Mouse (Mus musculus): Measurements from ENCODE around the gene Icam1. TPM values are rescaled to one million over a fixed set of nuclear protein-coding genes. Genes with fewer than 3 reads are reported as not detected.
"Not testable (repeated sequence)": the region's sequence is repeated elsewhere in the genome, so short reads cannot be mapped to it uniquely, and the experiment has no call there.

The Icam1 gene
- total RNA-seq, 2 experiments from 2014 or later = 7.7 to 9.6 TPM

- intact Hi-C loops (cut with DNase I) = no loop called here
- no peak for DNase-seq (ENCODE audit: low spot score)
These were observed 19.8 kb downstream of the Icam1 start for GRCm38 (mm10) chr9:21035586-21035985.

- intact Hi-C loops (cut with DNase I) = no loop called here
- DNase-seq (ENCODE audit: low spot score) = no peak
These were observed 20.4 kb downstream of the Icam1 start for GRCm38 (mm10) chr9:21036161-21036560.

GRCm38 (mm10) chr9:21036666-21037065, 20.9 kb downstream of the Icam1 start:
- no peak for DNase-seq (ENCODE audit: low spot score)
- intact Hi-C loops (cut with DNase I) = no loop called here

GRCm38 (mm10) chr9:21037481-21037891, 21.7 kb downstream of the Icam1 start:
- no peak for DNase-seq (ENCODE audit: low spot score)
- intact Hi-C loops (cut with DNase I) = no loop called here

- no peak for DNase-seq (ENCODE audit: low spot score)
- intact Hi-C loops (cut with DNase I) = no loop called here
These were observed 24.0 kb downstream of the Icam1 start for GRCm38 (mm10) chr9:21039779-21040178.

- DNase-seq (ENCODE audit: low spot score) = no peak
- intact Hi-C loops (cut with DNase I) = no loop called here
These were observed 25.5 kb downstream of the Icam1 start for GRCm38 (mm10) chr9:21041308-21041707.

GRCm38 (mm10) chr9:21043563-21043962, 27.8 kb downstream of the Icam1 start:
- intact Hi-C loops (cut with DNase I) = no loop called here
- DNase-seq (ENCODE audit: low spot score) = no peak

- DNase-seq (ENCODE audit: low spot score); intact Hi-C loops (cut with DNase I): not testable (repeated sequence)
These were observed 29.0 kb downstream of the Icam1 start for GRCm38 (mm10) chr9:21044785-21045184.

GRCm38 (mm10) chr9:21045235-21045634, 29.4 kb downstream of the Icam1 start:
- intact Hi-C loops (cut with DNase I) = no loop called here
- DNase-seq (ENCODE audit: low spot score) = no peak

GRCm38 (mm10) chr9:21051578-21051977, 35.8 kb downstream of the Icam1 start:
- no peak for DNase-seq (ENCODE audit: low spot score)
- intact Hi-C loops (cut with DNase I) = no loop called here

- no peak for DNase-seq (ENCODE audit: low spot score)
- intact Hi-C loops (cut with DNase I) = no loop called here
These were observed 47.1 kb downstream of the Icam1 start for GRCm38 (mm10) chr9:21062928-21063327.

- DNase-seq (ENCODE audit: low spot score) = no peak
- intact Hi-C loops (cut with DNase I) = no loop called here
These were observed 51.4 kb downstream of the Icam1 start, which contains the start of gene Zglp1 for GRCm38 (mm10) chr9:21067006-21067684. Gene Zglp1, minus strand, starts transcription at chr9:21067093.

GRCm38 (mm10) chr9:21072641-21073040, 56.9 kb downstream of the Icam1 start:
- no peak for DNase-seq (ENCODE audit: low spot score)
- intact Hi-C loops (cut with DNase I) = loop anchor here (5.0 kb wide), 1 partner anchor 65 kb away; no protein-coding TSS in a partner anchor

GRCm38 (mm10) chr9:21073044-21073840, 57.5 kb downstream of the Icam1 start, which contains the start of the genes Gm49373 and Fdx1l:
Gene Gm49373, minus strand, starts transcription at chr9:21073096.
Gene Fdx1l, minus strand, starts transcription at chr9:21073614.
- DNase-seq (ENCODE audit: low spot score) = peak; percentile 78
- intact Hi-C loops (cut with DNase I) = loop anchor here (5.0 kb wide), 1 partner anchor 64 kb away; no protein-coding TSS in a partner anchor

GRCm38 (mm10) chr9:21074173-21074572, 58.4 kb downstream of the Icam1 start:
- DNase-seq (ENCODE audit: low spot score) = no peak
- intact Hi-C loops (cut with DNase I) = loop anchor here (5.0 kb wide), 1 partner anchor 63 kb away; no protein-coding TSS in a partner anchor

- intact Hi-C loops (cut with DNase I) = no loop called here
- no peak for DNase-seq (ENCODE audit: low spot score)
These were observed 59.8 kb downstream of the Icam1 start for GRCm38 (mm10) chr9:21075625-21076024.

Small RNAs within 50 kb of the gene (microRNA-seq; reads per million reads assigned to microRNA genes)
- gene Mir1900 (not detected), gene Mir7082 (not detected)

Other genes with a start within 250 kb of the Icam1 start
- gene Col5a3, start 200.9 kb upstream of the Icam1 start, total RNA-seq (2021) = 10 to 100 TPM; 26.1 to 30.2 TPM
- gene Rdh8, start 197.5 kb upstream of the Icam1 start, total RNA-seq (2021) = not detected
- 1 to 10 TPM; 4.0 to 4.2 TPM for gene A230050P20Rik, start 147.3 kb upstream of the Icam1 start, total RNA-seq (2021)
- 1 to 10 TPM; 3.2 to 3.3 TPM for gene Angptl6, start 136.3 kb upstream of the Icam1 start, total RNA-seq (2021)
- gene Ppan, start 127.8 kb upstream of the Icam1 start, total RNA-seq (2021) = 1 to 10 TPM; 7.0 to 9.5 TPM
- gene Eif3g, start 117.4 kb upstream of the Icam1 start, total RNA-seq (2021) = 100 to 1,000 TPM in 1 of 2 experiments, 10 to 100 TPM in 1; 97.8 to 100 TPM
- 10 to 100 TPM; 12.4 to 12.7 TPM for gene Dnmt1, start 56.1 kb upstream of the Icam1 start, total RNA-seq (2021)
- gene S1pr2, start 39.2 kb upstream of the Icam1 start, total RNA-seq (2021) = 1 to 10 TPM; 4.2 to 6.7 TPM
- 100 to 1,000 TPM; 143 to 144 TPM for gene Mrpl4, start 13.2 kb upstream of the Icam1 start, total RNA-seq (2021)
- under 1 TPM; 0.26 to 0.64 TPM for gene Icam4, start 13.4 kb downstream of the Icam1 start, total RNA-seq (2021)
- gene Icam5, start 16.1 kb downstream of the Icam1 start, total RNA-seq (2021) = not detected
- not detected for gene Zglp1, start 51.1 kb downstream of the Icam1 start, total RNA-seq (2021)
- gene Gm49373, start 57.1 kb downstream of the Icam1 start, total RNA-seq (2021) = under 1 TPM in 1 of 2 experiments, not detected in 1; 0.13 TPM
- gene Fdx1l, start 57.6 kb downstream of the Icam1 start, total RNA-seq (2021) = 10 to 100 TPM; 33.6 to 36.5 TPM
- gene Gm38431, start 76.0 kb downstream of the Icam1 start, total RNA-seq (2021) = 1 to 10 TPM in 1 of 2 experiments, under 1 TPM in 1; 0.86 to 1.5 TPM
- 10 to 100 TPM; 25.8 to 27.9 TPM for gene Raver1, start 76.0 kb downstream of the Icam1 start, total RNA-seq (2021)
- gene Tyk2, start 115.3 kb downstream of the Icam1 start, total RNA-seq (2021) = 1 to 10 TPM; 8.5 to 8.6 TPM
- gene Cdc37, start 134.0 kb downstream of the Icam1 start, total RNA-seq (2021) = 100 to 1,000 TPM; 158 to 160 TPM
- 10 to 100 TPM; 47.1 to 51.6 TPM for gene Pde4a, start 149.7 kb downstream of the Icam1 start, total RNA-seq (2021)
- gene Keap1, start 223.4 kb downstream of the Icam1 start, total RNA-seq (2021) = 10 to 100 TPM; 35.9 to 42.2 TPM
- under 1 TPM; 0.70 to 0.78 TPM for gene S1pr5, start 232.5 kb downstream of the Icam1 start, total RNA-seq (2021)
- 10 to 100 TPM; 94.7 to 96.1 TPM for gene Atg4d, start 249.3 kb downstream of the Icam1 start, total RNA-seq (2021)

Measured in heart, postnatal 25 days (tissue).